Mouse (Mus musculus) spleen, adult 2 months (tissue): ENCODE results near the gene Fam184b.

Experiments
- CTCF ChIP-seq: fragments of 200-500 bp; IDR thresholded peaks from 2 replicates; pipeline ENCODE4 v1.5.1; 2011; ENCODE audit warnings: mild to moderate bottlenecking, inconsistent platforms; ENCODE audit not compliant: insufficient read depth, insufficient read length, insufficient replicate concordance; ENCODE audit errors: extremely low read depth
- POLR2A ChIP-seq: fragments of 200-500 bp; IDR thresholded peaks from 2 replicates; pipeline ENCODE4 v1.6.1; 2011; ENCODE audit warnings: low read depth, low read length, inconsistent platforms

DNA sequence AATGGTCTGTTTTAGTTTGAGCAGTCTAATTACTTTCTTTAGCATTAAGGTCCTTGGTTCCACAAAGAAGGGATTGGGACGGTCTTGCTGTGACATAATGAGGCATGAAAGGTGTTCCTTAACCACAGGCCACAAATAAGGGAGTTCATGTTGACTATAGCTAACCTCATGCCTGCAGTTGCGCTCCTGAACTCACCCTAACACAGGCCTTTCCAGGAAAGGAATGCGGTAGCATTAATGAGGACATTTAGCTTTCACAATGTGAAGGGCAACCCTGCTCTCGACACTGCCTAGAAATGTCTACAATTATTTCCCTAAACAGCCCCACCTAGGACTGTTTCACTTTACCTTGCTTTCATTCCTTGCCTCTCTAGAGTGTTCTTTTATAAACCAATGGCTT lies 40.4 kb downstream of the Fam184b start:
- TF ChIP-seq CTCF (no peak), POLR2A (no peak)
